Mouse (Mus musculus) liver, postnatal 0 days (tissue): Measurements from ENCODE around the gene Dusp7.

Experiments used
- CTCF ChIP-seq: sonication (generic); IDR thresholded peaks from 2 replicates; pipeline ENCODE4 v1.5.1; 2016; ENCODE audit warnings: antibody characterized with exemption, low read depth
- EP300 ChIP-seq: IDR thresholded peaks from 2 replicates; pipeline ENCODE4 v1.6.1; 2016; ENCODE audit warnings: antibody characterized with exemption, low read depth, mild to moderate bottlenecking

DNA sequence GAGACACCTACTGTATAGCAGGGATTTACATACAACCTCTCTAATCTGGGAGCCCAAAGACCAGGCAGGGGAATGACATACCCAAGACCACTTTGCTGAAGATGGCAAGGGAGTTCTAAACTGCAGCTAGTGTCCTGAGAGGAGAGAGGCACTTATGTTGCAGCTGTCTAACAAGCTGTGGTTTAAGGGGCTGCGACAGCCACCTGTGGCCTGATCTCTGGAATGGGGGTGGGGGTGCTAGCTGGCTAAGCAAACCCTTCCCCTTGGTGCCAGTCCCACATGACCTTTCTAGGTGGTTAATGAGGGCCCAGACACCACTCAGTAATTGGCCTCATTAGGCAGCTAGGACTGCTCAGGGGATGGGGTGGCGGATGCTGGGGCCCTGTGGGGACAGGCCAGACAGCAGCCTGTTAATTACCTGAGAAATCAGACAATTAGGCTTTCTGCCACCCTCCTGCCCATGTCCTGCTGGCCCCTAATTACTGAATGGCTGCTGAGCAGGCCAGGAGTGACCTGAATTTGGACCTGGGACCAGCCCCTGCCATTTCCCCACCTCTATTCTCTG is 41.7 kb downstream of the Dusp7 start:
- TF ChIP-seq CTCF (no peak), EP300 (no peak)
